Mouse (Mus musculus): ENCODE results near the gene Irs3.
A peak's percentile ranks its signal among the peaks of the same experiment; 100 is the strongest.
"Not testable (repeated sequence)": the region's sequence is repeated elsewhere in the genome, so short reads cannot be mapped to it uniquely, and the experiment has no call there.

Gene Irs3

GRCm38 (mm10) chr5:137628498-137629305 is 16.8 kb downstream of the Irs3 start, which contains the start of the genes Fbxo24, Lrch4 and Gm20605:
Gene Fbxo24, minus strand, starts transcription at chr5:137629002.
Gene Lrch4, plus strand, starts transcription at chr5:137629121.
Gene Gm20605, plus strand, starts transcription at chr5:137629175.
- peak; percentile 99 for DNase-seq (ENCODE audit: extremely low spot score, low read depth, low spot score)

GRCm38 (mm10) chr5:137627991-137628390 is 17.5 kb downstream of the Irs3 start:
- DNase-seq (ENCODE audit: extremely low spot score, low read depth, low spot score) = no peak

- no peak for DNase-seq (ENCODE audit: extremely low spot score, low read depth, low spot score)
Observed at GRCm38 (mm10) chr5:137623937-137624530, 21.5 kb downstream of the Irs3 start.

- no peak for DNase-seq (ENCODE audit: extremely low spot score, low read depth, low spot score)
Observed at GRCm38 (mm10) chr5:137615347-137615746, 30.2 kb downstream of the Irs3 start.

GRCm38 (mm10) chr5:137614921-137615320 is 30.6 kb downstream of the Irs3 start:
- DNase-seq (ENCODE audit: extremely low spot score, low read depth, low spot score) = not testable (repeated sequence)

GRCm38 (mm10) chr5:137613550-137613949 is 32.0 kb downstream of the Irs3 start, which contains the start of gene Pcolce:
Gene Pcolce, minus strand, starts transcription at chr5:137613784.
- no peak for DNase-seq (ENCODE audit: extremely low spot score, low read depth, low spot score)

GRCm38 (mm10) chr5:137613076-137613475 is 32.4 kb downstream of the Irs3 start:
- no peak for DNase-seq (ENCODE audit: extremely low spot score, low read depth, low spot score)

GRCm38 (mm10) chr5:137611245-137611602 is 34.3 kb downstream of the Irs3 start:
- no peak for DNase-seq (ENCODE audit: extremely low spot score, low read depth, low spot score)

- peak; percentile 93 for DNase-seq (ENCODE audit: extremely low spot score, low read depth, low spot score)
Observed at GRCm38 (mm10) chr5:137610548-137611244, 34.8 kb downstream of the Irs3 start.

- no peak for DNase-seq (ENCODE audit: extremely low spot score, low read depth, low spot score)
Observed at GRCm38 (mm10) chr5:137610056-137610455, 35.5 kb downstream of the Irs3 start.

- DNase-seq (ENCODE audit: extremely low spot score, low read depth, low spot score) = no peak
Observed at GRCm38 (mm10) chr5:137609292-137609691, 36.2 kb downstream of the Irs3 start.

- no peak for DNase-seq (ENCODE audit: extremely low spot score, low read depth, low spot score)
Observed at GRCm38 (mm10) chr5:137608654-137609190, 36.8 kb downstream of the Irs3 start.

GRCm38 (mm10) chr5:137607860-137608653 is 37.5 kb downstream of the Irs3 start:
- no peak for DNase-seq (ENCODE audit: extremely low spot score, low read depth, low spot score)

- no peak for DNase-seq (ENCODE audit: extremely low spot score, low read depth, low spot score)
Observed at GRCm38 (mm10) chr5:137601365-137601729, 44.2 kb downstream of the Irs3 start.

- DNase-seq (ENCODE audit: extremely low spot score, low read depth, low spot score) = peak; percentile 97
Observed at GRCm38 (mm10) chr5:137600619-137601364, 44.7 kb downstream of the Irs3 start, which contains the start of gene Mospd3. Gene Mospd3, minus strand, starts transcription at chr5:137601058.

GRCm38 (mm10) chr5:137600281-137600618 is 45.3 kb downstream of the Irs3 start:
- no peak for DNase-seq (ENCODE audit: extremely low spot score, low read depth, low spot score)

GRCm38 (mm10) chr5:137599600-137599999 is 45.9 kb downstream of the Irs3 start:
- no peak for DNase-seq (ENCODE audit: extremely low spot score, low read depth, low spot score)

- DNase-seq (ENCODE audit: extremely low spot score, low read depth, low spot score) = no peak
Observed at GRCm38 (mm10) chr5:137598100-137598826, 47.3 kb downstream of the Irs3 start.

GRCm38 (mm10) chr5:137597625-137598024 is 47.9 kb downstream of the Irs3 start:
- no peak for DNase-seq (ENCODE audit: extremely low spot score, low read depth, low spot score)

Measured in hindlimb bud, embryonic 11.5 days (tissue).